Mouse (Mus musculus) lung, postnatal 36 days (tissue): ENCODE measurements around the gene Dnase2b.

ENCODE experiments used
- DNase-seq: peaks from one replicate; pipeline ENCODE4 v3.0.0; 2022; ENCODE audit warnings: mixed read lengths

The Dnase2b gene

GRCm38 (mm10) chr3:146611821-146612220 is 3.6 kb downstream of the Dnase2b start:
- no peak for DNase-seq

GRCm38 (mm10) chr3:146611261-146611660 is 4.1 kb downstream of the Dnase2b start:
- DNase-seq = no peak

- DNase-seq = no peak
These were observed 5.1 kb downstream of the Dnase2b start for GRCm38 (mm10) chr3:146610322-146610721.

GRCm38 (mm10) chr3:146607368-146607767 is 8.0 kb downstream of the Dnase2b start:
- DNase-seq = no peak

GRCm38 (mm10) chr3:146604647-146605046 is 10.7 kb downstream of the Dnase2b start:
- DNase-seq = no peak

- DNase-seq = no peak
These were observed 12.9 kb downstream of the Dnase2b start for GRCm38 (mm10) chr3:146602531-146602930.

GRCm38 (mm10) chr3:146601205-146601604 is 14.2 kb downstream of the Dnase2b start:
- DNase-seq = no peak

- DNase-seq = no peak
These were observed 16.0 kb downstream of the Dnase2b start for GRCm38 (mm10) chr3:146599198-146599900.

- peak; percentile 18 for DNase-seq
These were observed 17.0 kb downstream of the Dnase2b start for GRCm38 (mm10) chr3:146598411-146598810.

GRCm38 (mm10) chr3:146596864-146597263 is 18.5 kb downstream of the Dnase2b start:
- DNase-seq = no peak

- DNase-seq = no peak
These were observed 19.0 kb downstream of the Dnase2b start for GRCm38 (mm10) chr3:146596387-146596786.

- no peak for DNase-seq
These were observed 20.0 kb downstream of the Dnase2b start for GRCm38 (mm10) chr3:146595440-146595839.

- no peak for DNase-seq
These were observed 23.8 kb downstream of the Dnase2b start for GRCm38 (mm10) chr3:146591601-146592000.

- DNase-seq = no peak
These were observed 24.2 kb downstream of the Dnase2b start for GRCm38 (mm10) chr3:146591159-146591558.

GRCm38 (mm10) chr3:146589523-146589922 is 25.9 kb downstream of the Dnase2b start:
- DNase-seq = no peak

GRCm38 (mm10) chr3:146586616-146587015 is 28.8 kb downstream of the Dnase2b start:
- DNase-seq = no peak

- no peak for DNase-seq
These were observed 31.5 kb downstream of the Dnase2b start for GRCm38 (mm10) chr3:146583908-146584307.

- no peak for DNase-seq
These were observed 31.9 kb downstream of the Dnase2b start for GRCm38 (mm10) chr3:146583478-146583877.

GRCm38 (mm10) chr3:146580039-146580729 is 35.2 kb downstream of the Dnase2b start:
- no peak for DNase-seq

GRCm38 (mm10) chr3:146577591-146577990 is 37.8 kb downstream of the Dnase2b start:
- DNase-seq = no peak

GRCm38 (mm10) chr3:146571341-146571740 is 44.1 kb downstream of the Dnase2b start:
- DNase-seq = no peak

GRCm38 (mm10) chr3:146570939-146571338 is 44.5 kb downstream of the Dnase2b start:
- DNase-seq = no peak

- DNase-seq = no peak
These were observed 45.1 kb downstream of the Dnase2b start, which contains the start of gene Uox for GRCm38 (mm10) chr3:146570148-146570782. TSS of gene Uox (plus strand) at chr3:146570426.

- DNase-seq = no peak
These were observed 45.8 kb downstream of the Dnase2b start for GRCm38 (mm10) chr3:146569594-146569993.
